Mouse (Mus musculus): ENCODE data around the gene Abhd6. TPM values are rescaled to one million over a fixed set of nuclear protein-coding genes. Genes with fewer than 3 reads are reported as not detected.

The Abhd6 gene
- total and polyA plus RNA-seq, 3 experiments = not detected

GRCm38 (mm10) chr14:7974643-7975042 is 28.1 kb upstream of the Abhd6 start:
- Histone ChIP-seq H3K36me3 (ENCODE audit: control insufficient read depth in 1 of 2, insufficient read depth in 2 of 2, low read length in 2 of 2) (no peaks in the 10 kb centered on the region), H3K79me2 (ENCODE audit: control insufficient read depth, insufficient read depth, low read length, poor library complexity) (no peaks in the 10 kb centered on the region), H3K4me3 (ENCODE audit: control insufficient read depth in 1 of 2, insufficient read depth in 1 of 2, low read depth in 2 of 2, low read length in 2 of 2) (no peak overlapping the region), H3K27ac (ENCODE audit: control insufficient read depth, low read depth, low read length) (no peak overlapping the region), H3K9me3 (replicated peaks; ENCODE audit: insufficient read depth, low read length) (no peaks in the 10 kb centered on the region), H3K4me1 (ENCODE audit: control insufficient read depth in 1 of 2, insufficient read depth in 2 of 2, low read length in 2 of 2) (no peaks in the 10 kb centered on the region), H3K27me3 (ENCODE audit: control insufficient read depth in 1 of 2, insufficient read depth in 2 of 2, low read length in 2 of 2) (peaks cover 0 to 2% of the 10 kb centered on the region in 2 experiments; a peak in 1 of 4 replicates), H3K9ac (ENCODE audit: control insufficient read depth, low read depth, low read length, poor library complexity, severe bottlenecking) (no peak overlapping the region)
- no peak for DNase-seq (ENCODE audit: low read depth, low spot score)
- TF ChIP-seq USF2 (IDR thresholded peaks at IDR 0.05; ENCODE audit: borderline replicate concordance in 1 of 2, insufficient read depth in 1 of 2, low read depth in 1 of 2, low read length in 2 of 2) = no peak
- no peak for TF ChIP-seq CTCF (IDR thresholded peaks at IDR 0.05 in 2 of 3, conservative IDR thresholded peaks at IDR 0.05 in 1 of 3; ENCODE audit: control insufficient read depth in 1 of 3, insufficient read depth in 1 of 3, low read depth in 2 of 3, low read length in 3 of 3, poor library complexity in 1 of 3, severe bottlenecking in 1 of 3)
- TF ChIP-seq NRF1 (IDR thresholded peaks at IDR 0.05; ENCODE audit: insufficient read depth, low read depth, low read length, poor library complexity, severe bottlenecking) = no peak
- no peak for TF ChIP-seq USF1 (IDR thresholded peaks at IDR 0.05; ENCODE audit: low read depth, low read length)
- no peak for TF ChIP-seq TBP (IDR thresholded peaks at IDR 0.05; ENCODE audit: low read depth, low read length)
- TF ChIP-seq CHD1 (IDR thresholded peaks at IDR 0.05; ENCODE audit: low read depth, low read length) = no peak
- no peak for TF ChIP-seq SMC3 (IDR thresholded peaks at IDR 0.05; ENCODE audit: low read depth, low read length)
- no peak for TF ChIP-seq ETS1 (IDR thresholded peaks at IDR 0.05; ENCODE audit: low read depth, low read length)
- no peak for TF ChIP-seq MEF2A (IDR thresholded peaks at IDR 0.05; ENCODE audit: extremely low read depth, insufficient replicate concordance, low read depth, low read length, poor library complexity, severe bottlenecking)
- TF ChIP-seq MYB (IDR thresholded peaks at IDR 0.05; ENCODE audit: low read depth, low read length) = no peak

DNA sequence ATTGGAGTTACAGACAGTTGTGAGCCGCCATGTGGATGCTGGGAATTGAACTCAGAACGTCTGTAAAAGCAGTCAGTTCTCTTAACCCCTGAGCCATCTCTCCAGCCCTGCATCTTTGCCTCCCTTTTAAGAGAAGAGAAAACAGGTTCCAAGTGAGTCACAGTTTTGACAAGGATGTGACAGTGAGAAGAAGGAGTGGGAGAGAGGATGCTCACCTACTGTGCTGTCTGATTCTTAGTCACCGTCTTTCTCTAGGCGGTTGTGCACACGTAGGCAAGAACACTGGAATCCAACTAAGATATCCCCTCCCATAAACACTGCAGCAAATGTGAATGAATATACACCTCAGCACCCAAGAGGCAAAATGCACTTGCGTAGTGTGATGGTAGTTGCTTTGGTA is 27.5 kb upstream of the Abhd6 start:
- Histone ChIP-seq H3K27ac (ENCODE audit: control insufficient read depth, low read depth, low read length) (no peak overlapping the region), H3K9ac (ENCODE audit: control insufficient read depth, low read depth, low read length, poor library complexity, severe bottlenecking) (no peak overlapping the region), H3K4me3 (ENCODE audit: control insufficient read depth in 1 of 2, insufficient read depth in 1 of 2, low read depth in 2 of 2, low read length in 2 of 2) (no peak overlapping the region), H3K4me1 (ENCODE audit: control insufficient read depth in 1 of 2, insufficient read depth in 2 of 2, low read length in 2 of 2) (no peaks in the 10 kb centered on the region), H3K27me3 (ENCODE audit: control insufficient read depth in 1 of 2, insufficient read depth in 2 of 2, low read length in 2 of 2) (peaks cover 0 to 2% of the 10 kb centered on the region in 2 experiments; a peak in 1 of 4 replicates), H3K79me2 (ENCODE audit: control insufficient read depth, insufficient read depth, low read length, poor library complexity) (no peaks in the 10 kb centered on the region), H3K36me3 (ENCODE audit: control insufficient read depth in 1 of 2, insufficient read depth in 2 of 2, low read length in 2 of 2) (no peaks in the 10 kb centered on the region), H3K9me3 (replicated peaks; ENCODE audit: insufficient read depth, low read length) (no peaks in the 10 kb centered on the region)
- no peak for TF ChIP-seq POLR2AphosphoS2 (IDR thresholded peaks at IDR 0.05; ENCODE audit: low read length)
- TF ChIP-seq SIN3A (IDR thresholded peaks at IDR 0.05; ENCODE audit: low read length) = no peak
- TF ChIP-seq ETS1 (IDR thresholded peaks at IDR 0.05; ENCODE audit: low read depth, low read length) = no peak
- no peak for TF ChIP-seq ZC3H11A (IDR thresholded peaks at IDR 0.05; ENCODE audit: low read depth, low read length)
- no peak for TF ChIP-seq GABPA (IDR thresholded peaks at IDR 0.05; ENCODE audit: low read depth, low read length)
- TF ChIP-seq EP300 (IDR thresholded peaks at IDR 0.05; ENCODE audit: low read depth in 1 of 2, low read length in 2 of 2) = no peak
- TF ChIP-seq TAL1 (IDR thresholded peaks at IDR 0.05; ENCODE audit: low read length) = no peak
- TF ChIP-seq MAX (IDR thresholded peaks at IDR 0.05; ENCODE audit: low read length) = no peak
- no peak for TF ChIP-seq MEF2A (IDR thresholded peaks at IDR 0.05; ENCODE audit: extremely low read depth, insufficient replicate concordance, low read depth, low read length, poor library complexity, severe bottlenecking)
- TF ChIP-seq MAFK (IDR thresholded peaks at IDR 0.05; ENCODE audit: borderline replicate concordance, low read depth, low read length) = no peak
- no peak for TF ChIP-seq CTCF (IDR thresholded peaks at IDR 0.05 in 2 of 3, conservative IDR thresholded peaks at IDR 0.05 in 1 of 3; ENCODE audit: control insufficient read depth in 1 of 3, insufficient read depth in 1 of 3, low read depth in 2 of 3, low read length in 3 of 3, poor library complexity in 1 of 3, severe bottlenecking in 1 of 3)
- no peak for TF ChIP-seq ZKSCAN1 (IDR thresholded peaks at IDR 0.05; ENCODE audit: low read depth, low read length)
- no peak for TF ChIP-seq MXI1 (IDR thresholded peaks at IDR 0.05; ENCODE audit: low read depth, low read length)
- TF ChIP-seq RAD21 (IDR thresholded peaks at IDR 0.05; ENCODE audit: low read depth, low read length) = no peak
- no peak for TF ChIP-seq NELFE (IDR thresholded peaks at IDR 0.05; ENCODE audit: low read depth, low read length)
- no peak for TF ChIP-seq CHD2 (IDR thresholded peaks at IDR 0.05; ENCODE audit: low read length)
- no peak for TF ChIP-seq TBP (IDR thresholded peaks at IDR 0.05; ENCODE audit: low read depth, low read length)
- DNase-seq (ENCODE audit: low read depth, low spot score) = no peak
